Mouse (Mus musculus): Measurements from ENCODE around the gene Mgea5. TPM values are rescaled to one million over a fixed set of nuclear protein-coding genes. Genes with fewer than 3 reads are reported as not detected.
"Not testable (repeated sequence)": the region's sequence is repeated elsewhere in the genome, so short reads cannot be mapped to it uniquely, and the experiment has no call there.

Mgea5 gene
- polyA plus RNA-seq, 1 experiment from 2014 or later, result 47.0 TPM

- peak overlapping the region; percentile 59 for H3K9ac ChIP-seq (ENCODE audit: low read length)
- H3K4me1 ChIP-seq (replicated peaks; ENCODE audit: control insufficient read depth, insufficient read depth, low read length), result peaks cover 48% of the 10 kb centered on the region
- H3K27ac ChIP-seq (ENCODE audit: low read length), result no peak overlapping the region
- WGBS, result 45% methylated on average over 10 of the region's 10 CpGs
- H3K4me2 ChIP-seq (ENCODE audit: low read depth, low read length), result peak overlapping the region; percentile 73
- 0 out of 2 replicates have a peak, but pooled peaks have one; percentile 5 for ATAC-seq (ENCODE audit: low read depth)
- H3K27me3 ChIP-seq (ENCODE audit: control insufficient read depth, insufficient read depth, low read depth, low read length), result no peaks in the 10 kb centered on the region
- no peaks in the 10 kb centered on the region for H3K9me3 ChIP-seq (ENCODE audit: control insufficient read depth, low read length)
- no peaks in the 10 kb centered on the region for H3K36me3 ChIP-seq (ENCODE audit: control insufficient read depth, insufficient read depth, low read length)
- H3K4me3 ChIP-seq (ENCODE audit: low read length), result peak overlapping the region; percentile 44
Measured at GRCm38 (mm10) chr19:45815170-45815569, 31.5 kb upstream of the Mgea5 start.

DNA sequence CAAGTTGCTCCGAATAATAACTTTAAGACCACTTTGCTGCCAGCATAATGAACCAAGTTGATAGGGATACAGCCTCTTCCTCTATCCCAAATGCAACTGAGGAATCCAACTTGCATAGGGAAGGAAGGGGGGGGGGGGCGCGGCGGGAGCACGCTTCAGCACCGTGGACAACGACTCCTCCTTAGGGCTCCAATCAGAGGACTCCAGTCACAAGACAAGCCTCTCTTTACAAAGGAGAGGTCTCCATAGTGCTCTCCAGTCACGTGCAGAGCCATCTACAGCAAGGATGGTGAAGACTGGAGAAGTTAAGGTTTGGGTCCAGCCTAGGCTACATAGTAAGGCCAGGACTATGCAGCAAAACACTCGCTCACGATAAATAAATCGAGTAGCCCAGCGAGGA is 30.2 kb upstream of the Mgea5 start:
- Histone ChIP-seq H3K36me3 (ENCODE audit: control insufficient read depth, insufficient read depth, low read length) (no peaks in the 10 kb centered on the region), H3K27me3 (ENCODE audit: control insufficient read depth, insufficient read depth, low read depth, low read length) (no peaks in the 10 kb centered on the region), H3K4me1 (replicated peaks; ENCODE audit: control insufficient read depth, insufficient read depth, low read length) (peaks cover 46% of the 10 kb centered on the region), H3K9ac (ENCODE audit: low read length) (no peak overlapping the region), H3K27ac (ENCODE audit: low read length) (no peak overlapping the region), H3K4me2 (ENCODE audit: low read depth, low read length) (no peak overlapping the region), H3K4me3 (ENCODE audit: low read length) (no peak overlapping the region), H3K9me3 (ENCODE audit: control insufficient read depth, low read length) (no peaks in the 10 kb centered on the region)
- 13% methylated on average over 12 of the region's 12 CpGs for WGBS
- ATAC-seq (ENCODE audit: low read depth), result peak; percentile 36; the same call in 1 of the 2 replicates

DNA sequence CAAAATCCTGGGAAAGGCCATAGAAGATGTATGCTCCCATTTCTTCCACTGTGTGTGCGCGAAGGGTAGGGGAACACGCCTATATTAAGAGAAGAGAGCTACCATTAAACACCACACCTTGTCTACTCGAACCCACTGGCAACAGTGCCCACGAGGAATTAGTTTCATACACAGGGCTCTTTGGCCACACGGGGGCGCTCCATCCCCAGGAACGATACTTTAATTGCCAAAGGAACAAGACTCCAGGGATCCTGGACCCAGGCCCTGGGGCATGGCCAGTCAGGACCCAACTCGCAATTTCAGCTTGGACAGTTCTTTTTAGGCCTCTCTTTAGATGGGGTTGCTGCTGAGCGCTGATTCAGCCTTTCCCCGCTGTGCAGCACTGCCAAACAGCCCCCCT is 29.6 kb upstream of the Mgea5 start:
- Histone ChIP-seq H3K36me3 (ENCODE audit: control insufficient read depth, insufficient read depth, low read length) (no peaks in the 10 kb centered on the region), H3K4me1 (replicated peaks; ENCODE audit: control insufficient read depth, insufficient read depth, low read length) (peaks cover 41% of the 10 kb centered on the region), H3K27ac (ENCODE audit: low read length) (no peak overlapping the region), H3K4me2 (ENCODE audit: low read depth, low read length) (no peak overlapping the region), H3K4me3 (ENCODE audit: low read length) (no peak overlapping the region), H3K27me3 (ENCODE audit: control insufficient read depth, insufficient read depth, low read depth, low read length) (no peaks in the 10 kb centered on the region), H3K9ac (ENCODE audit: low read length) (no peak overlapping the region), H3K9me3 (ENCODE audit: control insufficient read depth, low read length) (no peaks in the 10 kb centered on the region)
- 0 out of 2 replicates have a peak, but pooled peaks have one; percentile 21 for ATAC-seq (ENCODE audit: low read depth)
- WGBS, result 12% methylated on average over 11 of the region's 11 CpGs

DNA sequence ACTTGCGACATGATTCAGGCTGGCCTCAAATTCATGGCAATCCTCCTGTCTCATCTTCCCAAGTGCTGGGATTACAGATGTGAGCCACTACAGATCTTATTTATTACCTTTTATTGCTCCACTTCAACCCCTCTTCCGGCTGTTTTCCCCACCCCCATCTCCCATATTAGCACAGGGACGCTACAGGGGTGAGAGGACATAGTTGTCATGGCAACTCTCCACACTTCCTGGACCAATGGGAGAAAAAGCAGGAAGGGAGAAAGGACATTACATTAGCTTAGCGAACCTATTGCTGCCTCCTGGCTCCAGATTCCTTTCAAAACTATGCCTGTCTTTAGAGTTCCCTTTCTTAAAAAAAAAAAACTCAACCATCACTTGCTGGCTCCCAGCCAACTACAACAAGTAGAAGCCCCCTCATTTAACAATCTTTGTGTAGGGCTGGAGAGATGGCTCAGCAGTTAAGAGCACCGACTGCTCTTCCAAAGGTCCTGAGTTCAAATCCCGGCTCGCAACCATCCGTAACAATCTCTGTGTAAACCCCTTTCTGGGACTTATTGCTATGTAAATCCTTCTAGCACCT is 29.1 kb upstream of the Mgea5 start:
- peak overlapping the region; percentile 56 for H3K4me2 ChIP-seq (ENCODE audit: low read depth, low read length)
- 10% methylated on average over 8 of the region's 8 CpGs for WGBS
- no peaks in the 10 kb centered on the region for H3K36me3 ChIP-seq (ENCODE audit: control insufficient read depth, insufficient read depth, low read length)
- H3K4me3 ChIP-seq (ENCODE audit: low read length), result peak overlapping the region; percentile 35
- H3K27me3 ChIP-seq (ENCODE audit: control insufficient read depth, insufficient read depth, low read depth, low read length), result no peaks in the 10 kb centered on the region
- peaks cover 36% of the 10 kb centered on the region for H3K4me1 ChIP-seq (replicated peaks; ENCODE audit: control insufficient read depth, insufficient read depth, low read length)
- no peak overlapping the region for H3K9ac ChIP-seq (ENCODE audit: low read length)
- H3K27ac ChIP-seq (ENCODE audit: low read length), result no peak overlapping the region
- ATAC-seq (ENCODE audit: low read depth), result no peak
- no peaks in the 10 kb centered on the region for H3K9me3 ChIP-seq (ENCODE audit: control insufficient read depth, low read length)

GRCm38 (mm10) chr19:45812115-45812514 is 28.5 kb upstream of the Mgea5 start:
- Histone ChIP-seq H3K27ac (ENCODE audit: low read length) (no peak overlapping the region), H3K4me3 (ENCODE audit: low read length) (peak overlapping the region; percentile 35), H3K9me3 (ENCODE audit: control insufficient read depth, low read length) (no peaks in the 10 kb centered on the region), H3K9ac (ENCODE audit: low read length) (no peak overlapping the region), H3K4me2 (ENCODE audit: low read depth, low read length) (peak overlapping the region; percentile 56), H3K27me3 (ENCODE audit: control insufficient read depth, insufficient read depth, low read depth, low read length) (no peaks in the 10 kb centered on the region), H3K36me3 (ENCODE audit: control insufficient read depth, insufficient read depth, low read length) (no peaks in the 10 kb centered on the region), H3K4me1 (replicated peaks; ENCODE audit: control insufficient read depth, insufficient read depth, low read length) (peaks cover 30% of the 10 kb centered on the region)
- 3% methylated on average over 16 of the region's 16 CpGs for WGBS
- peak; percentile 13; the same call in 1 of the 2 replicates for ATAC-seq (ENCODE audit: low read depth)

DNA sequence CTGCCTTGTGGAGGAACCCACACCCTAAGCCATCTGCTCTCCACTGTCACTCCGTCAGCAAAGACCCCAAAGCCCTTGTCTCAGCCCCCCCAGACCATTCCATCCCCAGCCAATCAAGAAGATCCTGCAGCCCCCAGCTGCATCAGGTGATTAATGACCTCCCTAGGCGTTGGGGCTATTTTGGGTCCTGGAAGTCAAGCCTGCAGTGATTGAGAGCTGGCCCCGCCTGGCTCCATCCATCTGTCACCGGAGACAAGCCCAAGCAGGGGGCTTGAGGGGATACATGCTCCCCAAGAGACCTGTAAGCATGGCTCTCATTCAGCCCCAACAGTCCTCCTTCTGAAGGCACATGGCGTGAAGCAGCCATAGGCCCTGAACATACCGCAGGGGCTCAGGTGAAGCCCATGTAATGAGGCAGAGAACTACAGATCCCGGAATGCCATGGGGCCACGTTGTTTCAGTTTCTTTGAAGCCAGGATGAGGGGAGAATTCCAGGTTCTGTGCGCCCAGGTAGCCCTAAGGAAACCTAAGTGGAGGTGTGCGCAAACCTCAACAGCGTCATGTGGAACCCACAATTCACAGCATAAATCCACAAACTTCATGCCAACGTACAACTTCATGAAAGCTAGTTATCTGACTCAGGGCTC is 27.5 kb upstream of the Mgea5 start:
- H3K36me3 ChIP-seq (ENCODE audit: control insufficient read depth, insufficient read depth, low read length), result no peaks in the 10 kb centered on the region
- ATAC-seq (ENCODE audit: low read depth), result no peak
- peaks cover 20% of the 10 kb centered on the region for H3K4me1 ChIP-seq (replicated peaks; ENCODE audit: control insufficient read depth, insufficient read depth, low read length)
- H3K4me2 ChIP-seq (ENCODE audit: low read depth, low read length), result no peak overlapping the region
- H3K9me3 ChIP-seq (ENCODE audit: control insufficient read depth, low read length), result no peaks in the 10 kb centered on the region
- no peaks in the 10 kb centered on the region for H3K27me3 ChIP-seq (ENCODE audit: control insufficient read depth, insufficient read depth, low read depth, low read length)
- no peak overlapping the region for H3K27ac ChIP-seq (ENCODE audit: low read length)
- H3K9ac ChIP-seq (ENCODE audit: low read length), result no peak overlapping the region
- no peak overlapping the region for H3K4me3 ChIP-seq (ENCODE audit: low read length)
- WGBS, result 60% methylated on average over 12 of the region's 12 CpGs

DNA sequence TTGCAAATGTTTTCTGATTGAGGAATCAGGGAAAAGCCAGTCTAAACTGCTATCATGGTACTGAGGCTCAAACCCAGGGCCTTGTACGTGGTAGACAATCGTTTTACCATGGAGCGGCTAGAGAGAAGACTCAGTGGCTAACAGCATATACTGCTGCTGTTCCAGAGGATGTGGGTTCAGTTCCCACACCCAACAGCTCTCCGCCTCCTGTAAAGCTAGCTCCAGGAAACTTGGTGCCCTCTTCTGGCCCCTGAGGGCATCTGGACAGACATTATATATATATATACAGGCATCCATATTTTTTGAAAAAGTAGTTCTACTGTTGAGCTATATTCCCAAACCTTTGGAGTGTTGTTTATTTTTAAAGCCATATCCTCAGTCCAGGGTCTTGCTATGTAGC is 24.1 kb upstream of the Mgea5 start:
- H3K27ac ChIP-seq (ENCODE audit: low read length), result no peak overlapping the region
- H3K4me2 ChIP-seq (ENCODE audit: low read depth, low read length), result no peak overlapping the region
- WGBS, result 87% methylated on average over 4 of the region's 4 CpGs
- peaks cover 8% of the 10 kb centered on the region for H3K4me1 ChIP-seq (replicated peaks; ENCODE audit: control insufficient read depth, insufficient read depth, low read length)
- H3K9me3 ChIP-seq (ENCODE audit: control insufficient read depth, low read length), result no peaks in the 10 kb centered on the region
- H3K27me3 ChIP-seq (ENCODE audit: control insufficient read depth, insufficient read depth, low read depth, low read length), result no peaks in the 10 kb centered on the region
- H3K4me3 ChIP-seq (ENCODE audit: low read length), result no peak overlapping the region
- H3K36me3 ChIP-seq (ENCODE audit: control insufficient read depth, insufficient read depth, low read length), result no peaks in the 10 kb centered on the region
- ATAC-seq (ENCODE audit: low read depth), result no peak
- no peak overlapping the region for H3K9ac ChIP-seq (ENCODE audit: low read length)

- WGBS, result 87% methylated on average over 6 of the region's 6 CpGs
- H3K36me3 ChIP-seq (ENCODE audit: control insufficient read depth, insufficient read depth, low read length); ATAC-seq (ENCODE audit: low read depth); H3K9me3 ChIP-seq (ENCODE audit: control insufficient read depth, low read length); H3K27ac ChIP-seq (ENCODE audit: low read length); H3K27me3 ChIP-seq (ENCODE audit: control insufficient read depth, insufficient read depth, low read depth, low read length); H3K4me1 ChIP-seq (replicated peaks; ENCODE audit: control insufficient read depth, insufficient read depth, low read length); H3K9ac ChIP-seq (ENCODE audit: low read length); H3K4me2 ChIP-seq (ENCODE audit: low read depth, low read length); H3K4me3 ChIP-seq (ENCODE audit: low read length): not testable (repeated sequence)
Measured at GRCm38 (mm10) chr19:45805817-45806216, 22.2 kb upstream of the Mgea5 start.

DNA sequence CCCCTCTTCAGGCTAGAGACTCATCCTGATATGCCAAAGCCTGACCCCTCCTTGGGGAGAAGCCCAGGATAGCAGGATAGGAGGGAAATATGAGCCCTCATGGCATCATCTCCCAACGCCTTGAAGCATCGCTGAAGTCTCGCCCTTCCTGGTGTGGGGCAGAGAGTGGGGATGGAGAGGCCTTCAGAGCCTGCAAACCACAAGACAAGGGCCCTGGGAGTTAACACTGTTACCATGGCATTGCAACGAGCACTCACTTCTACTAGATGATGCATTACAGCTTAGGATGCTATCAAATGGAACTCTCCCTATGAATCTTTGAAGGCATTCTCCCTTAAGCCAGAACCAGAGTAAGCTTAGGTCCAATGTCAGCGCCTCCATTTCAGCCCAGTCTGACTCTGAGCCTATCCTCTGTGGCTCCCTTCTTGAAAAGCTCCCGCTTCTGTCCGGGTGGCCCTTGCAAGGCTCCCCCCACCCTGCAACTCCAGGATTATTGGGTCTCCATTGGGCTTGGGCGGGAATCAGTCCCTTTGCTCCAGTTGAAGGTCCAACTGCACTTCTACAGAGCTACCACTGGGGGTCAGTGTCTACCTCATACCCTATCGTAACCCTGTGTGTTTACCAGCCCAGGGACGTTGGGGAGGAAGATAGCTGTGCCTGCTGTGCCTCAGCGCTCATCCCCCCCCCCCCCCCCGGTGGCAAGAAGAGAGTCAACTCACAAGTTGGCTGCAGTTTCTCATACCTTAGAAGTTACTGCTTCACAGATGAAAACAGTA is 21.1 kb upstream of the Mgea5 start:
- 21% methylated on average over 12 of the region's 12 CpGs for WGBS
- H3K4me2 ChIP-seq (ENCODE audit: low read depth, low read length), result no peak overlapping the region
- ATAC-seq (ENCODE audit: low read depth), result peak; percentile 70; the same call in 1 of the 2 replicates

More for the DNA sequence above, 21.1 kb upstream of the Mgea5 start:
- H3K9me3 ChIP-seq (ENCODE audit: control insufficient read depth, low read length), result no peaks in the 10 kb centered on the region
- H3K4me1 ChIP-seq (replicated peaks; ENCODE audit: control insufficient read depth, insufficient read depth, low read length), result no peaks in the 10 kb centered on the region
- no peaks in the 10 kb centered on the region for H3K27me3 ChIP-seq (ENCODE audit: control insufficient read depth, insufficient read depth, low read depth, low read length)
- H3K9ac ChIP-seq (ENCODE audit: low read length), result no peak overlapping the region
- no peak overlapping the region for H3K4me3 ChIP-seq (ENCODE audit: low read length)
- no peaks in the 10 kb centered on the region for H3K36me3 ChIP-seq (ENCODE audit: control insufficient read depth, insufficient read depth, low read length)
- no peak overlapping the region for H3K27ac ChIP-seq (ENCODE audit: low read length)
